Mouse (Mus musculus) stomach, postnatal 0 days (tissue): ENCODE measurements around the gene Epb41l2. TPM values are rescaled to one million over a fixed set of nuclear protein-coding genes. Genes with fewer than 3 reads are reported as not detected.

Experiments
- ATAC-seq: fragments of 200-750 bp; cut with Nextera tagmentation; 2 replicates; pipeline ENCODE4 v1.8.0; 2017; ENCODE audit not compliant: low FRiP score, low TSS enrichment
- DNase-seq: peaks from one replicate; pipeline ENCODE4 v3.0.0-alpha.2; 2016; ENCODE audit warnings: low spot score
- H3K27ac ChIP-seq: fragments of 300-500 bp; sonication (generic); replicated peaks from 2 replicates; pipeline ENCODE4 v1.5.1; 2014; ENCODE audit warnings: mild to moderate bottlenecking, control low read depth
- H3K27me3 ChIP-seq: fragments of 300-500 bp; sonication (generic); 2 replicates; pipeline ENCODE4 v1.6.1; 2014; ENCODE audit warnings: low read length; ENCODE audit not compliant: control insufficient read depth, insufficient read depth
- H3K36me3 ChIP-seq: fragments of 300-500 bp; sonication (generic); 2 replicates; pipeline ENCODE4 v1.6.1; 2014; ENCODE audit warnings: low read length, mixed read lengths; ENCODE audit not compliant: control insufficient read depth, insufficient read depth
- H3K4me1 ChIP-seq: fragments of 300-500 bp; sonication (generic); replicated peaks from 2 replicates; pipeline ENCODE4 v1.6.1; 2014; ENCODE audit warnings: antibody characterized with exemption; ENCODE audit not compliant: control insufficient read depth, insufficient read depth
- H3K4me2 ChIP-seq: fragments of 300-500 bp; sonication (generic); replicated peaks from 2 replicates; pipeline ENCODE4 v1.6.1; 2014; ENCODE audit warnings: low read depth, mild to moderate bottlenecking, control low read depth, moderate library complexity
- H3K4me3 ChIP-seq: fragments of 300-500 bp; sonication (generic); 2 replicates; pipeline ENCODE4 v1.5.1; 2014; ENCODE audit warnings: low read depth, low read length, control low read depth
- H3K9ac ChIP-seq: fragments of 300-500 bp; sonication (generic); 2 replicates; pipeline ENCODE4 v1.6.1; 2014; ENCODE audit warnings: mild to moderate bottlenecking, low read length, control low read depth, mixed read lengths
- H3K9me3 ChIP-seq: fragments of 300-500 bp; sonication (generic); 2 replicates; pipeline ENCODE4 v1.6.1; 2016; ENCODE audit warnings: low read length; ENCODE audit not compliant: control insufficient read depth
- CTCF ChIP-seq: IDR thresholded peaks from 2 replicates; pipeline ENCODE4 v1.5.1; 2016; ENCODE audit warnings: antibody characterized with exemption, low read depth, mild to moderate bottlenecking, moderate library complexity
- EP300 ChIP-seq: optimal IDR thresholded peaks from 2 replicates; pipeline ENCODE3; 2016; ENCODE audit warnings: antibody characterized with exemption
- WGBS: fragments of 180-500 bp; shearing (Covaris S2); extraction: QIAGEN DNeasy Blood & Tissue Kit; methylation state at CpG from one replicate; pipeline ENCODE4 v1.1.7; 2014; 5-methylcytosine and 5-hydroxymethylcytosine counted together
- polyA plus RNA-seq: library from polyadenylated mRNA; unstranded; fragments of >200 nt; fragmentation: Nextera tagmentation; extraction: Ambion mirVana; gene quantifications from 2 replicates; pipeline ENCODE4 v1.2.1, GENCODE M21; 2015

Gene Epb41l2
- polyA plus RNA-seq, 1 experiment from 2014 or later, result 18.2 TPM

GRCm38 (mm10) chr10:25404702-25405098, 45.1 kb downstream of the Epb41l2 start:
- no peak for TF ChIP-seq EP300
- no peak for TF ChIP-seq CTCF
- H3K4me1 ChIP-seq, result no peaks in the 10 kb centered on the region
- H3K9ac ChIP-seq, result no peak overlapping the region
- no peaks in the 10 kb centered on the region for H3K9me3 ChIP-seq
- H3K4me2 ChIP-seq, result no peak overlapping the region
- DNase-seq (no peak), ATAC-seq (no peak)
- H3K4me3 ChIP-seq, result no peak overlapping the region
- H3K27me3 ChIP-seq, result no peaks in the 10 kb centered on the region
- H3K27ac ChIP-seq, result no peak overlapping the region
- WGBS, result 64% methylated on average over 6 of the region's 6 CpGs
- H3K36me3 ChIP-seq, result no peaks in the 10 kb centered on the region

DNA sequence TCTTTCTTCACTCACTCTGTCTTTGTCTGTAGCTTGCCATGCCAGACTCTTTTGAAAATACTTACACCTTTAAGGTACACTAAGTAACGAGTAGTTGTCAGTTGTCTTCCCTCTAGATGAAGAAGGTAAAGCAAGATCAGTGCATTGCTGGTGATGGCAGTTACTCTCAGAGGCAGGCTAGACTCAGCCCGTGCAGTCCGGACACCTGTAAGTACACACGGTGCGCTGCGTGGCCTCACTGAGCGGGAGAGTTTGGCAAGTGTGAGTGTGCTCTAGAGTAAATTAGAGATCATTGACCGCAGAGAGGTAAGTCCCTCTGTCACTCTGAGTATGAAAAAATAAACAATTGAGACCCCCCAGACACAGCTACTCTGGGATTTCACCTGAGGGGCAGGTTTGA, 46.0 kb downstream of the Epb41l2 start:
- TF ChIP-seq EP300 (no peak), CTCF (no peak)
- H3K4me1 ChIP-seq, result no peaks in the 10 kb centered on the region
- WGBS, result 56% methylated on average over 8 of the region's 8 CpGs

GRCm38 (mm10) chr10:25406695-25407094, 47.1 kb downstream of the Epb41l2 start:
- H3K4me3 ChIP-seq, result no peak overlapping the region
- TF ChIP-seq CTCF (no peak), EP300 (no peak)
- no peak overlapping the region for H3K27ac ChIP-seq
- WGBS, result 78% methylated on average over 5 of the region's 5 CpGs
- no peaks in the 10 kb centered on the region for H3K27me3 ChIP-seq
- no peaks in the 10 kb centered on the region for H3K9me3 ChIP-seq
- H3K4me2 ChIP-seq, result no peak overlapping the region
- DNase-seq (no peak), ATAC-seq (no peak)
- no peaks in the 10 kb centered on the region for H3K36me3 ChIP-seq
- no peak overlapping the region for H3K9ac ChIP-seq
- no peaks in the 10 kb centered on the region for H3K4me1 ChIP-seq

More for the DNA sequence above, 46.0 kb downstream of the Epb41l2 start:
- Histone ChIP-seq H3K9me3 (no peaks in the 10 kb centered on the region), H3K27ac (no peak overlapping the region), H3K36me3 (no peaks in the 10 kb centered on the region), H3K9ac (no peak overlapping the region), H3K27me3 (no peaks in the 10 kb centered on the region), H3K4me2 (no peak overlapping the region), H3K4me3 (no peak overlapping the region)
- DNase-seq (no peak), ATAC-seq (no peak)

DNA sequence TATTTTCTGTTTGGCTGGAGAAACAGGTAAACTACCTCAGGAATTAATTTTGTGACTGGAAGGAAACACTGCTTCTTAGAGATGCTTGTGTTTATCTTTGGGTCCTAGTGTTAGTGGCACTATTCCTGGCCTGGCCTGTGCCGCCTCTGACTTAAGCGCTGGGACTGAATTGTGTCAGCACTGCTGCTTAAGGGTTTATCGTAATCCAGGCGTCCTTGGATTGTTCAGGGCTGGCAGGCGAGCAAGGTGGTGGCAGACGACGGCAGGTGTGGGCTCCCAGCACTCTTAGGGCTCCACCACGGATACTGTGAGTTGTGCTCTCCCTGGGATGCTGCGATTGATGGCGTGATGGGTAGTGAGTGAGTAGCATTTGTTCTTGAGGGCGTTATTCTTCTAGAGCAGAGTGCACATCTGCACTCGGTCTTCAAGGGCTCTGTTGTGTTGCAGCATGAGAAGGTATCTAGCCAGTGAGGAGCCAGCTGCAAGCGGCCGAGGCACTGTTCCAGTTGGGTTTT, 48.6 kb downstream of the Epb41l2 start:
- no peaks in the 10 kb centered on the region for H3K27me3 ChIP-seq
- no peaks in the 10 kb centered on the region for H3K9me3 ChIP-seq
- ATAC-seq, result no peak
- no peaks in the 10 kb centered on the region for H3K36me3 ChIP-seq
- no peaks in the 10 kb centered on the region for H3K4me1 ChIP-seq
- no peak for TF ChIP-seq CTCF
- no peak for TF ChIP-seq EP300
- H3K4me2 ChIP-seq, result no peak overlapping the region
- no peak overlapping the region for H3K4me3 ChIP-seq
- no peak for DNase-seq
- no peak overlapping the region for H3K9ac ChIP-seq
- no peak overlapping the region for H3K27ac ChIP-seq
- WGBS, result 83% methylated on average over 14 of the region's 14 CpGs

GRCm38 (mm10) chr10:25411836-25412373, 52.3 kb downstream of the Epb41l2 start:
- Histone ChIP-seq H3K36me3 (no peaks in the 10 kb centered on the region), H3K9ac (no peak overlapping the region), H3K27me3 (no peaks in the 10 kb centered on the region), H3K4me3 (no peak overlapping the region), H3K4me1 (no peaks in the 10 kb centered on the region), H3K27ac (no peak overlapping the region), H3K9me3 (no peaks in the 10 kb centered on the region), H3K4me2 (no peak overlapping the region)
- DNase-seq (no peak), ATAC-seq (no peak)
- WGBS, result 45% methylated on average over 6 of the region's 6 CpGs
- TF ChIP-seq EP300 (no peak), CTCF (no peak)

DNA sequence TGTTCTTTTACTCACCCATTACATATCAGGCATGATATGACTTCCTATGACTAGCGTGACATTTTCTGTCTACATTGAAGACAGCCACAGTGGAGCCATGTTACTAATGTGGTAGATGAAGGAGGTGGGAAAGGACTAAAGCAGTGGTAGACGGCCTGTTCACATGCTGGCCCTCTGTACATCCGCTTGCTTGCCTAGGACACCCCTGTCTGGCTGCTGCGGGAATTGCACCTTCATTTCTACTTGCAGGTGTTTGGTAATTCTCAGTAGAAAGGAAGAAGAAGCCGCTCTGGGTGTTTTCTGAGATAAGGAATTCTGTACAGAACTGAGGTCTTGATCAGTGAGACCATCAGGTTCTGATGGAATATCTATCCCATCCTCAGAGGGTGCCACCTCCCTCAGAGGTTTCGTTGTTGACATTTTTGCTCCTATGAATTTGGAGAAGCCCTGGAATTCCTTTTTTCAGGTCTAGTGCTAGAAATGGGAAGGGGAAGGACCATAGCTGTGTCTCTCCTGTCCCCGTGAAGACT, 55.7 kb downstream of the Epb41l2 start:
- Histone ChIP-seq H3K36me3 (no peaks in the 10 kb centered on the region), H3K27ac (no peak overlapping the region), H3K9ac (no peak overlapping the region), H3K4me1 (no peaks in the 10 kb centered on the region), H3K9me3 (no peaks in the 10 kb centered on the region), H3K27me3 (no peaks in the 10 kb centered on the region), H3K4me3 (no peak overlapping the region), H3K4me2 (no peak overlapping the region)
- TF ChIP-seq EP300, result no peak
- peak; percentile 69 for TF ChIP-seq CTCF
- WGBS, result 78% methylated on average over 7 of the region's 7 CpGs
- ATAC-seq (no peak), DNase-seq (peak; percentile 46)
